Mouse (Mus musculus) hindbrain, embryonic 15.5 days (tissue): ENCODE data around the gene 9530068E07Rik. TPM values are rescaled to one million over a fixed set of nuclear protein-coding genes. Genes with fewer than 3 reads are reported as not detected.

ENCODE experiments used
- ATAC-seq: fragments of 200-750 bp; cut with Nextera tagmentation; 2 replicates; pipeline ENCODE4 v1.8.0; 2017; ENCODE audit warnings: low read depth, moderate number of reproducible peaks, moderate TSS enrichment; ENCODE audit not compliant: low FRiP score
- H3K27ac ChIP-seq: fragments of 300-500 bp; sonication (generic); replicated peaks from 2 replicates; pipeline ENCODE4 v1.5.1; 2015; ENCODE audit warnings: mild to moderate bottlenecking, inconsistent platforms
- H3K27me3 ChIP-seq: fragments of 300-500 bp; sonication (generic); 2 replicates; pipeline ENCODE4 v1.6.1; 2015; ENCODE audit warnings: control low read depth, inconsistent platforms
- H3K36me3 ChIP-seq: fragments of 300-500 bp; sonication (generic); 2 replicates; pipeline ENCODE4 v1.6.1; 2015; ENCODE audit warnings: control low read depth, inconsistent platforms
- H3K4me1 ChIP-seq: fragments of 300-500 bp; sonication (generic); replicated peaks from 2 replicates; pipeline ENCODE4 v1.6.1; 2015; ENCODE audit warnings: control low read depth, inconsistent platforms
- H3K4me2 ChIP-seq: fragments of 300-500 bp; sonication (generic); 2 replicates; pipeline ENCODE4 v1.6.1; 2015; ENCODE audit warnings: moderate library complexity, mild to moderate bottlenecking, inconsistent platforms
- H3K4me3 ChIP-seq: fragments of 300-500 bp; sonication (generic); 2 replicates; pipeline ENCODE4 v1.5.1; 2015; ENCODE audit warnings: mild to moderate bottlenecking, inconsistent platforms
- H3K9ac ChIP-seq: fragments of 300-500 bp; sonication (generic); 2 replicates; pipeline ENCODE4 v1.6.1; 2015; ENCODE audit warnings: inconsistent platforms
- H3K9me3 ChIP-seq: fragments of 300-500 bp; sonication (generic); 2 replicates; pipeline ENCODE4 v1.6.1; 2016; ENCODE audit warnings: control low read depth, inconsistent platforms
- WGBS: fragments of 180-500 bp; shearing (Covaris S2); methylation state at CpG from one replicate; pipeline ENCODE4 v1.1.7; 2015; 5-methylcytosine and 5-hydroxymethylcytosine counted together
- polyA plus RNA-seq: library from polyadenylated mRNA; unstranded; fragments of >200 nt; fragmentation: Nextera tagmentation; extraction: Ambion mirVana; gene quantifications from 2 replicates; pipeline ENCODE4 v1.2.1, GENCODE M21; 2015

Gene 9530068E07Rik
- polyA plus RNA-seq, 1 experiment from 2014 or later, result 136 TPM

DNA sequence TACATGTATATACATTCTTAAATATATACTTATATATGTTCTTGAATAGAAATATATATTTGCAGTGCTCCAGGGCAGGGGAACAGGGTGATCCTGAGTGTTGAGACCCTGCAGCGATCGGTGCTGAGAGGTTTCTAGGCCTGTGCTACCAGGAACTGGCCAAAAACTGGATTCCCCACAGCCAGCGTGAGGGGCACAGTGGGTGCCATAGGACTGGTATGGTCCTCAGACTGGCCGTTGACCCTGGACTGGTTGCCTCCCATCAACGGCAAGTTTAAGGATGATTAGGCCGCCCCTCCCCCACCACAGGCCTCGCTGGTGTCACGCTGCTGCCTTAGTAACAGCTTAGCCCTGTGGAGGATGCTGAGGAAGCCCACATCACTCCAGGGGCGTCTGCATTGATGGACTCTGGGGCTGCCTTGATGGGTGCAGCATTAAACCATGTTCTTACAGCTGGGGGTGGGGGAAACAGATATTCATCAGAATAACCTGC is 9.0 kb downstream of the 9530068E07Rik start:
- no peak for ATAC-seq
- no peak overlapping the region for H3K4me2 ChIP-seq
- peaks cover 4% of the 10 kb centered on the region; the same call in 1 of the 2 replicates for H3K4me1 ChIP-seq
- no peak overlapping the region for H3K4me3 ChIP-seq
- H3K27me3 ChIP-seq, result no peaks in the 10 kb centered on the region
- peaks cover 40% of the 10 kb centered on the region for H3K36me3 ChIP-seq
- WGBS, result 79% methylated on average over 9 of the region's 9 CpGs
- H3K9me3 ChIP-seq, result no peaks in the 10 kb centered on the region
- H3K9ac ChIP-seq, result no peak overlapping the region
- no peak overlapping the region for H3K27ac ChIP-seq

DNA sequence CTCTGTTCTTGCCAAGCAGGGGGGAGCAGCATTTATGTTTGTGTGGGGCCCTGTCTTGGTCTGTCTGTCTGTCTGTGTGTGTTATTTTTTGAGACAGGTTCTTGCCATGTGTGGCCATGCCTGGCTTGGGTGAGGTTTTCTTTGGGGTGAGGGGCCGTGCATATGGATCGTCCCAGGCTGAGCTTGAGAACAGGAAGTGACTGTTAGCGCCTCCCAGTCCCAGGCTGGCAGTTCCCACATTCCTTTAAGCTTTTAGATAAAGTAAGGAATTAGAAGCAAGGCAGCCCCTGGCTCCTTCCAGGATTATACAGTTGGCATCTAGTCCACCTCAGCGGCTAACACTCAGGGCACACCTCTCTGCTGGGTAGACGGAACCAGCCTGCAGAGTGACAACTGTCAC is 13.1 kb downstream of the 9530068E07Rik start:
- no peak for ATAC-seq
- 83% methylated on average over 5 of the region's 5 CpGs for WGBS
- Histone ChIP-seq H3K4me2 (no peak overlapping the region), H3K27ac (no peak overlapping the region), H3K4me1 (no peaks in the 10 kb centered on the region), H3K27me3 (no peaks in the 10 kb centered on the region), H3K9me3 (no peaks in the 10 kb centered on the region), H3K36me3 (peaks cover 32% of the 10 kb centered on the region), H3K9ac (no peak overlapping the region), H3K4me3 (no peak overlapping the region)

DNA sequence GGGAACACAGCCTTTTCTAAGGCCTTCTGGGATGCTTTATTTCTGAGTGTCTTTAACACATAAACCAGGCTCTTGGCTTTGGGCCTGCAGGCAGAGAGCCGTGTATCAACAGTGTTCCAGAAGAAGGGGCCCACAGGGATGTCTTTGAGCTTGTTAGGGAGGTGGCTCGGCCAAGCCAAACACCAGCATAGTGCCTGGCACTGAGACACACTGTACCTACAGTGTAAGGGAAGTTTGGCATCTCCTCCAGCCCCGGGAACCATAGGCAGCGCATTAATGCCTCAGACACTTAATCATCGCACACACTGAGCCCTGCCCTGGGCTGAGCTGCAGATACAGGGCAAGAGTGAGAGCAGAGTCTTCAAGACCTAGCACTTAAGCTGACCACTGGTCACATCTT is 22.1 kb downstream of the 9530068E07Rik start:
- no peak for ATAC-seq
- 0 out of 2 replicates have a peak, but pooled peaks cover 5% of the 10 kb centered on the region for H3K4me1 ChIP-seq
- 74% methylated on average over 5 of the region's 5 CpGs for WGBS
- no peak overlapping the region for H3K27ac ChIP-seq
- no peak overlapping the region for H3K9ac ChIP-seq
- H3K4me2 ChIP-seq, result no peak overlapping the region
- no peaks in the 10 kb centered on the region for H3K9me3 ChIP-seq
- H3K4me3 ChIP-seq, result no peak overlapping the region
- H3K36me3 ChIP-seq, result no peaks in the 10 kb centered on the region
- H3K27me3 ChIP-seq, result no peaks in the 10 kb centered on the region

DNA sequence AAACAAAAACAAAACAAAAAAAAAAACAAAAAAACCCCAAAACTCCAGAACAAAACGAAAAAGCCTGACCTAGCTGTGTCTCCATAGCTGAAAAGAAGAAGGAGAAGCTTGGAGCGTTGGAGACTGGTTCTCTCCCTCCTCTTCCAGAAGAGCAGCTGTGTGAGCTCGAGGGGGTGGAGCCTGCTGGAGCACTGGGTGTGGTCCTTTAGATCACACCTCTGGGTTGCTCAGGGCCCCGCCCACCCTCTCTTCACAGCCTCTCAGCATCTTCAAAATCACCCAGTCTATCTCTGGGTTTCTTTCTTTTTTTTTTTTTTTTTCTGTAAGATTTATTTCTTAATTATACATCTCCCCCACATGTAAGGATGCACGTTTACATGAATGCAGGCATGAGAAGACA is 23.0 kb downstream of the 9530068E07Rik start:
- 0 out of 2 replicates have a peak, but pooled peaks cover 5% of the 10 kb centered on the region for H3K4me1 ChIP-seq
- 48% methylated on average over 5 of the region's 5 CpGs for whole genome bisulfite sequencing
- no peak for ATAC-seq
- no peak overlapping the region for H3K9ac ChIP-seq
- no peak overlapping the region for H3K4me3 ChIP-seq
- no peaks in the 10 kb centered on the region for H3K36me3 ChIP-seq
- no peaks in the 10 kb centered on the region for H3K9me3 ChIP-seq
- no peak overlapping the region for H3K4me2 ChIP-seq
- no peak overlapping the region for H3K27ac ChIP-seq
- H3K27me3 ChIP-seq, result no peaks in the 10 kb centered on the region

DNA sequence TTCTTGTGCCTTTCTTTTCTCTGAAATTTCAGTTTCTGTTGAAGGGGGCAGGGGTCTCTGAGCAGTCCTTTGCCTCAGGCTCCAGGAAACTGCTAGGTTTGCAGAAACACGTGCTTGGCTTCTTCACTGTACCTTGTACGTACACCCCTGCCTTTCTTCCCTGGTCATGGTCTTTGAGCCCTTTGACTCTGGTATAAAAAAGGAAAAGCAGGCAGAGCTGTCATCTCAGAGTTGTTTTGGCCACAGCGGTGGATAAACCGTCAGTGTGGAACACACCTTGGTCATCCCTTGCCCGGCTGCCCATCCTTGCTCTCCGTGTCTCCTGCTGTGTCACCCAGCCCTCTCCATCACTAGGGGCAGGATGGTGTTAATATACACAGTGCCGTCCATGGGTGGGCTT is 23.6 kb downstream of the 9530068E07Rik start:
- Histone ChIP-seq H3K36me3 (no peaks in the 10 kb centered on the region), H3K9me3 (no peaks in the 10 kb centered on the region), H3K27me3 (no peaks in the 10 kb centered on the region), H3K4me1 (0 out of 2 replicates have a peak, but pooled peaks cover 5% of the 10 kb centered on the region), H3K4me2 (no peak overlapping the region), H3K4me3 (no peak overlapping the region), H3K9ac (no peak overlapping the region), H3K27ac (no peak overlapping the region)
- ATAC-seq, result no peak
- whole genome bisulfite sequencing, result 84% methylated on average over 7 of the region's 7 CpGs

DNA sequence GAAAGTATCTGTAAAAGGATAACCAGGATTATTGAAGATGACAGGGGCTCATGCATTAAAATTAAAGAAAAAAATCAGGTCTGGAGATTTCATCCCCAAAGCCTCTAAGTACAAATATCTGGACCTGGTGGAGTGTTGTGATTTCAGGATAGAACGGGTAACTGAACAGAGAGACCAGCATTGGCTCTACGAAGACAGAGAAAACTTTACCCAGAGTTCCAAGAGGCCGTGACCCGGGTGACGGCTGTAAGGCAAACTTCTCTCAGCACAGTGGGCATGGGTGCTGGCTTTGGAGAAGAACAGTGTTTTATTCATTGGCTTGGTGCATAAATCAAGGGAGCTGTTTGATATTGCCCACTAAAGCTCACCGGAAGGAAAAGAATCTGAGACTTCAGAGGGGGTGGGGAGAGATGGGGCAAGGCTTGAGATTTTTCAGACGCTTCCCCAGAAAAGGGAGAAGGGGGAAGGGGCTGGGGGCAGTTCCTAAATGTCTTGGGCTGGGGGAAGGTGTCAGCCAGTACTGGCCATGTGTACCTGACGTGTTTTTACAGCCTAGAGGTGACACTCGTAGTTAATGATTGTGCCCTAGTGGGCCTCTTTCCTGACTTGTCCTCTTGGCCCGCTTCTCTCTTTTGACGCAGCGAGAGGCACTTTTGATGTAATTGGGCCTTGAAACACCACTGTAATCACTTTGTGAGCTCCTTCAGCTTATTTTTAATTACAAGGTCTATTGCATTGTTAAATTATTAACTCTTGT is 24.2 kb downstream of the 9530068E07Rik start:
- Histone ChIP-seq H3K27me3 (no peaks in the 10 kb centered on the region), H3K36me3 (no peaks in the 10 kb centered on the region), H3K9ac (no peak overlapping the region), H3K4me3 (no peak overlapping the region), H3K4me2 (no peak overlapping the region), H3K9me3 (no peaks in the 10 kb centered on the region), H3K4me1 (0 out of 2 replicates have a peak, but pooled peaks cover 5% of the 10 kb centered on the region), H3K27ac (no peak overlapping the region)
- ATAC-seq, result no peak
- 76% methylated on average over 12 of the region's 12 CpGs for WGBS

DNA sequence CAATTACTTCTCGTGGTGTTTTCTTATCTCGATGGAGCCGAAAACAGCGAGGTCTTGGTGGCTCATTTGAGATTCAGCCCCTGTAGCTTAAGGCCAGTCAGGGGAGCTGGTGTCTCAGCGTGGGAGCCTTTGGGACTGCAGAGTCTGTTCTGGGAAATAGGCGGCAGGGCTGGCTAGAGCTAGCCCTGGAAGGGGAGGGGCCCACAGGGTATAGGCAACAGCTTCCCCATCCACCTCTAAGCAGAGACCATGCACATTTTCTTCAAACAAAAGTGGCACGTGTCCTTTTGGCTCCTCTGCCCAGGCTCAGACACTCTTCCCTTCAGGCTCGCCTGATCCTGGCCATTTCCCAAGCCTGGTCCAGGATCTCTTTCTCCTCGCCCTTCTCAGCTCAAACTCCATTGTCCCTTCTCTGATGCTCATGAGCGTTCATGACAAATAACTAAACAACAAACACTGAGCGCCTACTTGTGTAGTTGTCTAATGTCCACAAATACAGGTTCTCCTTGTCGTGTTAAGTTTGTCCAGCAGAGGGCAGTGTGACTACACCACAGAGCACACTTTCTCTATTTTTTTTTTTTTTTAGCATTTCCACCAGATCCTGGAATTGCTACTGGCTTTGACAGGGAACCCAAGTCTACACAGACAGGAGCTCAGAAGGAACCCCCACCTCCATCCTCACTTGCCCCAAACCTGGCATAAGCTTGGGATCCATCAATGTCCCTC is 25.0 kb downstream of the 9530068E07Rik start:
- Histone ChIP-seq H3K36me3 (no peaks in the 10 kb centered on the region), H3K27ac (no peak overlapping the region), H3K9me3 (no peaks in the 10 kb centered on the region), H3K4me3 (no peak overlapping the region), H3K4me1 (peaks cover 7% of the 10 kb centered on the region; the same call in 1 of the 2 replicates), H3K9ac (no peak overlapping the region), H3K27me3 (no peaks in the 10 kb centered on the region), H3K4me2 (no peak overlapping the region)
- ATAC-seq, result peak; percentile 42; the same call in 1 of the 2 replicates
- 35% methylated on average over 12 of the region's 12 CpGs for WGBS

DNA sequence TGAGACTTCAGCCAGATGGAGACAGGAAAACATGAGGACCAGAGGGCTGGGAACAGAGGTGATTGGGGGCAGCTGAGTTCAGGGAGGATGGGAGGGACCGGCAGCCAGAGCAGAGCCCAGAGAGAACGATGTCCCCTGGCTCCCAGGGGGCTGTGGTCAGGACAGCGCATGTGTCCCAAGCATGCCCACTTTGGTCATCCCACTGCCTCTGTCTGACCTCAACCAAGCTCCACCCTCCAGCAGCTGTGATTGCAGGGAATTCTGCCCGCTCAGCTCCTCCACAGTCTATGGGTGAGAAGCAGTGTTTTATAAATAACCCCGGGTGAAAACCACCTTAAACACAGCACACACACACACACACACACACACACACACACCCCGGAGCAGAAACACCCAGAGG is 33.2 kb downstream of the 9530068E07Rik start:
- ATAC-seq, result no peak
- Histone ChIP-seq H3K4me1 (peaks cover 10% of the 10 kb centered on the region; the same call in 1 of the 2 replicates), H3K9me3 (no peaks in the 10 kb centered on the region), H3K4me3 (no peak overlapping the region), H3K9ac (no peak overlapping the region), H3K4me2 (no peak overlapping the region), H3K27ac (no peak overlapping the region), H3K36me3 (no peaks in the 10 kb centered on the region), H3K27me3 (no peaks in the 10 kb centered on the region)
- WGBS, result 86% methylated on average over 6 of the region's 6 CpGs

DNA sequence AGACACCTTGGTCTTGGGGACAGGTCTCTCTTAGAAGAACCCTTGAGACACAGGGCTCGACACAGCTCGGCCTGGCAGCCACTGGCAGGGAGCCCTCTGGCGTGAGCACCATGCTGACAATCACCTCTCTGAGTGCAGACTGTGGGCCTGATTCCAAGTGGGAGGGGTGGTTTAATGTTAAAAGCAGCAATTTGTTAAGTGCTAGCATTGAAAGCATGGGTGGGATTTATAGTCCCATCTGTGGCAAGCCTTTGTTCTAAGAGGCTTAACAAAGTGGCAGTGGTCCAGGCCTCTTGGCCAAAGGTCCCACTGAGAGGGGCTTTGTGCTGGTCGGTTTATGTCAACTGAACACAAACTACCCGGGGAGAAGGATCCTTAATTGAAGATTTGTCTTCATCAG is 35.4 kb downstream of the 9530068E07Rik start:
- H3K4me1 ChIP-seq, result 0 out of 2 replicates have a peak, but pooled peaks cover 4% of the 10 kb centered on the region
- no peaks in the 10 kb centered on the region; the same call in 1 of the 2 replicates for H3K27me3 ChIP-seq
- no peak overlapping the region for H3K27ac ChIP-seq
- 36% methylated on average over 5 of the region's 5 CpGs for WGBS
- ATAC-seq, result peak; percentile 82
- no peak overlapping the region for H3K9ac ChIP-seq
- H3K36me3 ChIP-seq, result no peaks in the 10 kb centered on the region
- no peaks in the 10 kb centered on the region for H3K9me3 ChIP-seq
- no peak overlapping the region for H3K4me3 ChIP-seq
- no peak overlapping the region for H3K4me2 ChIP-seq

DNA sequence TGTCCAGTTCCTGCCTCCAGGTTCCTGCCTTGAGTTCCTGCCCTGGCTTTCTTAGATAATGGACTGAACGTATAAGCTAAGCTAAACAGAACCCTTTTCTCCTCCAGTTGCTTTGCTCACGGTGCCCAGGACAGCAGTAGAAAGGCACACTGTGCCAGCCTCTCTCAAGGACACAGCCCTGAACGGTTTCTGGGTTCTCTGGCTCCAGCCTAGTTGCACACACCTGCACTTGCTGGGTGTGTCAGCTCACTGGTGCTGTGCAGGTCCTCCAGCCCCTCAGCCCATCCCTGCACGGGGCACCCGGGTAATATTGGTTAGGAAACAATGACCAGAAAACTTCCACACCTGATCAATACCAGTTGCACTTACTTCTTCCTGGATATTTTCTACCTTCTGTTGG is 35.9 kb downstream of the 9530068E07Rik start:
- Histone ChIP-seq H3K27ac (no peak overlapping the region), H3K4me2 (no peak overlapping the region), H3K36me3 (no peaks in the 10 kb centered on the region), H3K27me3 (no peaks in the 10 kb centered on the region; the same call in none of the 2 replicates), H3K9ac (no peak overlapping the region), H3K4me3 (no peak overlapping the region), H3K4me1 (peaks cover 4% of the 10 kb centered on the region; the same call in 1 of the 2 replicates), H3K9me3 (no peaks in the 10 kb centered on the region)
- 86% methylated on average over 5 of the region's 5 CpGs for WGBS
- no peak for ATAC-seq

DNA sequence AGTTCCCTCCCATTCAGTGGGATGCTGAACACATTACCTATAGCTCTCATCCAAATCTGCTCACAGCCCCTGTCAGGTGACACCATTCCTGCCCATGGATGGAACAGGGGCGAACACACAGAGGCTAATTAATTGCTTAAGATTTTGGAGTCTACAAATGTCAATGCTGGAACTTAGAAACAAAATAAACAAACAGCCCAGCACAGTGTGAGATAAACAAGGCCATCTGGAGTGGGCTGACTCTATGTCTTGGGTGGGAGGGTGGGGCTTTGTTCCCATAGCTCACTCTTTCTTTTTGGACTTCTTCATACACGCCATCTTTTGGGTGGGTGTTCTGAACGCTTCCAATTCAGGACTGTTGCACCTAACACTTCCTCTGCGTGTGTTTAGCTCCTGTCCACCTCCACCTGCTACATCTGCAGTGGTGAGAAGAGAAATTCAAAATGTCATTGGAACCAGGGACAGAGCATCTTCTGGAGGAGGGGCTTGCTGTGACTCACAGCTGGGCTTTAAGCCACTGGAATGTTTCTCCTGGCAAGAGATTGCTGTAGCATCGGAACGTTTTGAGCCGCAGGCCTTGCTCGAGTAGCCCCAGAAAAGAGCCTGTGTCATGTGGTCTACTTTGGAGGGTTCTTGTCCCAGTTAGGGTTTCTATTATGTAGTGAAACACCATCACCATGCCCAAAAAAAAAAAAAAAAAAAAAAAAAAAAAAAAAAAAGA is 37.0 kb downstream of the 9530068E07Rik start:
- Histone ChIP-seq H3K27me3 (no peaks in the 10 kb centered on the region; the same call in none of the 2 replicates), H3K9ac (no peak overlapping the region)
- 86% methylated on average over 8 of the region's 8 CpGs for WGBS

More for the DNA sequence above, 37.0 kb downstream of the 9530068E07Rik start:
- Histone ChIP-seq H3K4me2 (no peak overlapping the region), H3K36me3 (no peaks in the 10 kb centered on the region), H3K4me3 (no peak overlapping the region), H3K27ac (no peak overlapping the region), H3K4me1 (peaks cover 4% of the 10 kb centered on the region; the same call in 1 of the 2 replicates), H3K9me3 (no peaks in the 10 kb centered on the region)
- ATAC-seq, result no peak
